Mouse (Mus musculus): Measurements from ENCODE around the gene Cysrt1. TPM values are rescaled to one million over a fixed set of nuclear protein-coding genes. Genes with fewer than 3 reads are reported as not detected.
A peak's percentile ranks its signal among the peaks of the same experiment; 100 is the strongest.

The Cysrt1 gene
- polyA plus RNA-seq, 1 experiment from 2014 or later: 326 TPM

GRCm38 (mm10) chr2:25267241-25267640 is 25.0 kb upstream of the Cysrt1 start:
- TF ChIP-seq EP300 (optimal IDR thresholded peaks at IDR 0.05) (no peak), CTCF (IDR thresholded peaks at IDR 0.05; ENCODE audit: low read depth) (no peak)
- H3K9me3 ChIP-seq (ENCODE audit: control insufficient read depth, low read length): no peaks in the 10 kb centered on the region
- peak overlapping the region; percentile 98 for H3K4me2 ChIP-seq (replicated peaks; ENCODE audit: low read depth)
- peak overlapping the region; percentile 23; the same call in 1 of the 2 replicates for H3K4me3 ChIP-seq (ENCODE audit: low read depth, low read length)
- H3K9ac ChIP-seq (ENCODE audit: low read length): peak overlapping the region; percentile 13; the same call in 1 of the 2 replicates
- no peaks in the 10 kb centered on the region; the same call in 1 of the 2 replicates for H3K36me3 ChIP-seq (ENCODE audit: control insufficient read depth, insufficient read depth, low read length)
- DNase-seq (ENCODE audit: low spot score): no peak
- H3K4me1 ChIP-seq (replicated peaks; ENCODE audit: control insufficient read depth, insufficient read depth): peaks cover 11% of the 10 kb centered on the region
- no peaks in the 10 kb centered on the region for H3K27me3 ChIP-seq (ENCODE audit: control insufficient read depth, insufficient read depth, low read length)
- H3K27ac ChIP-seq (replicated peaks): peak overlapping the region; percentile 92
- ATAC-seq (ENCODE audit: low FRiP score, low TSS enrichment): no peak

GRCm38 (mm10) chr2:25266720-25267119 is 24.5 kb upstream of the Cysrt1 start:
- peak; percentile 83 for DNase-seq (ENCODE audit: low spot score)
- Histone ChIP-seq H3K9ac (ENCODE audit: low read length) (peak overlapping the region; percentile 83; the same call in 1 of the 2 replicates), H3K4me2 (replicated peaks; ENCODE audit: low read depth) (peak overlapping the region; percentile 98), H3K4me1 (replicated peaks; ENCODE audit: control insufficient read depth, insufficient read depth) (peaks cover 11% of the 10 kb centered on the region), H3K27me3 (ENCODE audit: control insufficient read depth, insufficient read depth, low read length) (no peaks in the 10 kb centered on the region), H3K4me3 (ENCODE audit: low read depth, low read length) (peak overlapping the region; percentile 23), H3K27ac (replicated peaks) (peak overlapping the region; percentile 92), H3K36me3 (ENCODE audit: control insufficient read depth, insufficient read depth, low read length) (no peaks in the 10 kb centered on the region; the same call in 1 of the 2 replicates), H3K9me3 (ENCODE audit: control insufficient read depth, low read length) (no peaks in the 10 kb centered on the region)
- TF ChIP-seq CTCF (IDR thresholded peaks at IDR 0.05; ENCODE audit: low read depth) (no peak), EP300 (optimal IDR thresholded peaks at IDR 0.05) (no peak)
- 16% methylated on average over 2 of the region's 2 CpGs for WGBS
- ATAC-seq (ENCODE audit: low FRiP score, low TSS enrichment): peak; percentile 25

DNA sequence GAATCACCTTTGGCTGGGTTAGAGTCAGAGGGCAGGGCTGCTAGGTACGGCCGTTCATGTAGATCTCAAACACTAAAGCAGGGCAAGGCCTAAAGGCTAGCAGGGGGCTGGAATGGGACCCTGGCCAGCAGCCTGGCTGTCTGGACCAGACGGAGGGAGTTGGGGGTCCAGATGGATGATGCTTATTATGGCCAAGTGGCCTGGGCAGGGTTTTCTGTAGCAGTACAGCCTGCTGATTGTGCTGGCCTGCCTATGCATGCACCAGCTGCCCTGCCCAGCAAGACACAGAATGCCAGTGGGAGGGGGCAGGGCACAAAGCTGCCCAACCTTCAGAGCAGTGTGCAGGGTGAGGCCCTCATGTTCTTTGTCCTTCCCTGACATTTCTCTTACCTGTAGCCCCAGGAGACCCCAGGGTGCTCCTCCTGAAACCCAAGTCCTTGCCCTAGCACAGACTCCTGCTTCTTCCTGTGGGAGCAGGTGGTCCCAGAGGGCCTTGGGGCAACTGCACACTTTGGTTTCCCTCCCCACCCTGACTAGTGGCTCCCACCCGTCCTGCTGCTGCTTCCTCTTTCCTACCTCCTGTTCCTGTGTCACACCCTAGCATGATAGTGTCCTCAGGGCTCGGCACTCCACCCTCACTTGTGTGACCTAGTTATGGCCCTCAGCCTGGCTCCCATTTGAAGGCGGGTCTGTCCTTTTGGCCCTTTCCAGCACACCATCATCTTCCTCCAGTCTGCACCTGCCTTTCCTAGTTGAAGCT is 23.8 kb upstream of the Cysrt1 start:
- Histone ChIP-seq H3K36me3 (ENCODE audit: control insufficient read depth, insufficient read depth, low read length) (no peaks in the 10 kb centered on the region; the same call in 1 of the 2 replicates), H3K4me2 (replicated peaks; ENCODE audit: low read depth) (peak overlapping the region; percentile 98), H3K9ac (ENCODE audit: low read length) (peak overlapping the region; percentile 83), H3K4me1 (replicated peaks; ENCODE audit: control insufficient read depth, insufficient read depth) (peaks cover 6% of the 10 kb centered on the region), H3K27ac (replicated peaks) (peak overlapping the region; percentile 92), H3K27me3 (ENCODE audit: control insufficient read depth, insufficient read depth, low read length) (no peaks in the 10 kb centered on the region), H3K9me3 (ENCODE audit: control insufficient read depth, low read length) (no peaks in the 10 kb centered on the region), H3K4me3 (ENCODE audit: low read depth, low read length) (peak overlapping the region; percentile 23)
- ATAC-seq (ENCODE audit: low FRiP score, low TSS enrichment) (peak; percentile 58), DNase-seq (ENCODE audit: low spot score) (peak; percentile 81)
- WGBS: 45% methylated on average over 6 of the region's 6 CpGs
- TF ChIP-seq CTCF (IDR thresholded peaks at IDR 0.05; ENCODE audit: low read depth) (no peak), EP300 (optimal IDR thresholded peaks at IDR 0.05) (no peak)

- H3K4me1 ChIP-seq (replicated peaks; ENCODE audit: control insufficient read depth, insufficient read depth): peaks cover 6% of the 10 kb centered on the region
- peak overlapping the region; percentile 84 for H3K4me3 ChIP-seq (ENCODE audit: low read depth, low read length)
- no peaks in the 10 kb centered on the region; the same call in 1 of the 2 replicates for H3K36me3 ChIP-seq (ENCODE audit: control insufficient read depth, insufficient read depth, low read length)
- ATAC-seq (ENCODE audit: low FRiP score, low TSS enrichment) (no peak), DNase-seq (ENCODE audit: low spot score) (peak; percentile 37)
- no peaks in the 10 kb centered on the region for H3K27me3 ChIP-seq (ENCODE audit: control insufficient read depth, insufficient read depth, low read length)
- TF ChIP-seq EP300 (optimal IDR thresholded peaks at IDR 0.05) (no peak), CTCF (IDR thresholded peaks at IDR 0.05; ENCODE audit: low read depth) (no peak)
- no peaks in the 10 kb centered on the region for H3K9me3 ChIP-seq (ENCODE audit: control insufficient read depth, low read length)
- H3K27ac ChIP-seq (replicated peaks): peak overlapping the region; percentile 92
- WGBS: 51% methylated on average over 3 of the region's 3 CpGs
- H3K4me2 ChIP-seq (replicated peaks; ENCODE audit: low read depth): peak overlapping the region; percentile 98
- H3K9ac ChIP-seq (ENCODE audit: low read length): peak overlapping the region; percentile 83; the same call in 1 of the 2 replicates
Measured at GRCm38 (mm10) chr2:25264851-25265250, 22.6 kb upstream of the Cysrt1 start.

- ATAC-seq (ENCODE audit: low FRiP score, low TSS enrichment): no peak
- Histone ChIP-seq H3K36me3 (ENCODE audit: control insufficient read depth, insufficient read depth, low read length) (no peaks in the 10 kb centered on the region; the same call in 1 of the 2 replicates), H3K4me3 (ENCODE audit: low read depth, low read length) (peak overlapping the region; percentile 84), H3K9ac (ENCODE audit: low read length) (peak overlapping the region; percentile 83), H3K27ac (replicated peaks) (peak overlapping the region; percentile 92), H3K9me3 (ENCODE audit: control insufficient read depth, low read length) (no peaks in the 10 kb centered on the region), H3K4me1 (replicated peaks; ENCODE audit: control insufficient read depth, insufficient read depth) (peaks cover 6% of the 10 kb centered on the region), H3K27me3 (ENCODE audit: control insufficient read depth, insufficient read depth, low read length) (no peaks in the 10 kb centered on the region), H3K4me2 (replicated peaks; ENCODE audit: low read depth) (peak overlapping the region; percentile 98)
- no peak for DNase-seq (ENCODE audit: low spot score)
- TF ChIP-seq EP300 (optimal IDR thresholded peaks at IDR 0.05) (no peak), CTCF (IDR thresholded peaks at IDR 0.05; ENCODE audit: low read depth) (no peak)
- WGBS: 61% methylated on average over 5 of the region's 5 CpGs
Measured at GRCm38 (mm10) chr2:25264286-25264660, 22.0 kb upstream of the Cysrt1 start.
